Mouse (Mus musculus) kidney, postnatal 0 days (tissue): ENCODE results near the gene Ssxb10. TPM values are rescaled to one million over a fixed set of nuclear protein-coding genes. Genes with fewer than 3 reads are reported as not detected.
"Not testable (repeated sequence)": the region's sequence is repeated elsewhere in the genome, so short reads cannot be mapped to it uniquely, and the experiment has no call there.

Experiments
- ATAC-seq: fragments of 200-750 bp; cut with Nextera tagmentation; replicated peaks from 2 replicates; pipeline ENCODE4 v1.8.0; 2017; ENCODE audit warnings: low read depth, moderate number of reproducible peaks, moderate TSS enrichment, moderate library complexity; ENCODE audit not compliant: low FRiP score
- DNase-seq: peaks from one replicate; pipeline ENCODE4 v3.0.0-alpha.2; 2016; ENCODE audit warnings: low spot score
- H3K27ac ChIP-seq: fragments of 300-500 bp; sonication (generic); 2 replicates; pipeline ENCODE4 v1.5.1; 2014; ENCODE audit warnings: mild to moderate bottlenecking
- H3K27me3 ChIP-seq: fragments of 300-500 bp; sonication (generic); 2 replicates; pipeline ENCODE4 v1.6.1; 2014; ENCODE audit warnings: low read length, mixed read lengths; ENCODE audit not compliant: insufficient read depth
- H3K36me3 ChIP-seq: fragments of 300-500 bp; sonication (generic); 2 replicates; pipeline ENCODE4 v1.6.1; 2014; ENCODE audit warnings: low read length, mixed read lengths; ENCODE audit not compliant: insufficient read depth
- H3K4me1 ChIP-seq: fragments of 300-500 bp; sonication (generic); replicated peaks from 2 replicates; pipeline ENCODE4 v1.6.1; 2014; ENCODE audit warnings: antibody characterized with exemption, low read length, mixed read lengths; ENCODE audit not compliant: insufficient read depth
- H3K4me2 ChIP-seq: fragments of 300-500 bp; sonication (generic); 2 replicates; pipeline ENCODE4 v1.6.1; 2014; ENCODE audit warnings: mild to moderate bottlenecking, low read length, moderate library complexity, mixed read lengths
- H3K4me3 ChIP-seq: fragments of 300-500 bp; sonication (generic); replicated peaks from 2 replicates; pipeline ENCODE4 v1.5.1; 2014; ENCODE audit warnings: low read depth, low read length
- H3K9ac ChIP-seq: fragments of 300-500 bp; sonication (generic); 2 replicates; pipeline ENCODE4 v1.6.1; 2014; ENCODE audit warnings: low read depth, low read length
- H3K9me3 ChIP-seq: fragments of 300-500 bp; sonication (generic); replicated peaks from 2 replicates; pipeline ENCODE4 v1.6.1; 2016; ENCODE audit warnings: low read length, inconsistent platforms, mixed read lengths
- CTCF ChIP-seq: IDR thresholded peaks from 2 replicates; pipeline ENCODE4 v1.5.1; 2016; ENCODE audit warnings: antibody characterized with exemption, low read depth, mild to moderate bottlenecking, moderate library complexity
- WGBS: fragments of 180-500 bp; shearing (Covaris S2); extraction: QIAGEN DNeasy Blood & Tissue Kit; methylation state at CpG from one replicate; pipeline ENCODE4 v1.1.7; 2014; 5-methylcytosine and 5-hydroxymethylcytosine counted together
- polyA plus RNA-seq: library from polyadenylated mRNA; unstranded; fragments of >200 nt; fragmentation: Nextera tagmentation; extraction: Ambion mirVana; gene quantifications from 2 replicates; pipeline ENCODE4 v1.2.1, GENCODE M21; 2015

The Ssxb10 gene
- not detected in 2 replicates for polyA plus RNA-seq

- Histone ChIP-seq H3K36me3 (no peaks in the 10 kb centered on the region), H3K4me2 (no peak within 1 kb of the TSS), H3K9ac (no peak within 1 kb of the TSS), H3K4me1 (no peaks in the 10 kb centered on the region), H3K4me3 (no peak within 1 kb of the TSS), H3K27ac (no peak within 1 kb of the TSS), H3K9me3 (no peaks in the 10 kb centered on the region), H3K27me3 (no peaks in the 10 kb centered on the region)
- no peak for TF ChIP-seq CTCF
- DNase-seq (no peak), ATAC-seq (no peak)
- 55% methylated on average over 2 of the region's 2 CpGs for WGBS
These were observed at the start of gene Ssxb10 for GRCm38 (mm10) chrX:8327124-8327523. TSS of gene Ssxb10 (plus strand) at chrX:8327424.

GRCm38 (mm10) chrX:8288621-8289020, 38.6 kb upstream of the Ssxb10 start:
- H3K4me3 ChIP-seq, result no peak overlapping the region
- no peaks in the 10 kb centered on the region for H3K9me3 ChIP-seq
- DNase-seq (no peak), ATAC-seq (no peak)
- no peaks in the 10 kb centered on the region for H3K36me3 ChIP-seq
- no peaks in the 10 kb centered on the region for H3K27me3 ChIP-seq
- no peak overlapping the region for H3K9ac ChIP-seq
- TF ChIP-seq CTCF, result no peak
- H3K4me1 ChIP-seq, result no peaks in the 10 kb centered on the region
- H3K4me2 ChIP-seq, result no peak overlapping the region
- WGBS, result 79% methylated on average over 5 of the region's 5 CpGs
- H3K27ac ChIP-seq, result no peak overlapping the region

GRCm38 (mm10) chrX:8309302-8309701, 17.9 kb upstream of the Ssxb10 start:
- no peak overlapping the region for H3K4me3 ChIP-seq
- no peak for TF ChIP-seq CTCF
- no peak overlapping the region for H3K9ac ChIP-seq
- peak; percentile 55 for DNase-seq
- H3K27me3 ChIP-seq, result no peaks in the 10 kb centered on the region
- H3K4me2 ChIP-seq, result no peak overlapping the region
- 43% methylated on average over 1 of the region's 1 CpGs for WGBS
- H3K27ac ChIP-seq, result no peak overlapping the region
- no peaks in the 10 kb centered on the region for H3K36me3 ChIP-seq
- H3K9me3 ChIP-seq, result no peaks in the 10 kb centered on the region
- no peak for ATAC-seq
- no peaks in the 10 kb centered on the region for H3K4me1 ChIP-seq

GRCm38 (mm10) chrX:8314905-8315304, 12.3 kb upstream of the Ssxb10 start:
- DNase-seq, result peak; percentile 10
- WGBS, result 11% methylated on average over 7 of the region's 7 CpGs

GRCm38 (mm10) chrX:8366678-8367077, 39.5 kb downstream of the Ssxb10 start, which contains the start of gene Ssxb9:
TSS of gene Ssxb9 (plus strand) at chrX:8366978.
- H3K9me3 ChIP-seq, H3K4me1 ChIP-seq, H3K36me3 ChIP-seq, H3K4me3 ChIP-seq, H3K27ac ChIP-seq, H3K9ac ChIP-seq, ATAC-seq, H3K27me3 ChIP-seq, H3K4me2 ChIP-seq, DNase-seq: not testable (repeated sequence)
- 21% methylated on average over 1 of the region's 1 CpGs for WGBS

More at GRCm38 (mm10) chrX:8314905-8315304, 12.3 kb upstream of the Ssxb10 start:
- H3K27ac ChIP-seq, H3K4me3 ChIP-seq, H3K9ac ChIP-seq, H3K4me1 ChIP-seq, ATAC-seq, H3K4me2 ChIP-seq, H3K27me3 ChIP-seq, H3K36me3 ChIP-seq, H3K9me3 ChIP-seq: not testable (repeated sequence)
- TF ChIP-seq CTCF, result peak; percentile 43; the same call in 1 of the 2 replicates

Other genes with a start within 250 kb of the Ssxb10 start
- gene Was, start 236.9 kb upstream of the Ssxb10 start, polyA plus RNA-seq, result 0.16 and 0.28 TPM in 2 replicates
- gene Wdr13, start 194.5 kb upstream of the Ssxb10 start, polyA plus RNA-seq, result 17.9 and 19.5 TPM in 2 replicates
- 766 and 794 TPM in 2 replicates for gene Rbm3, start 181.5 kb upstream of the Ssxb10 start, polyA plus RNA-seq
- gene Tbc1d25, start 151.2 kb upstream of the Ssxb10 start, polyA plus RNA-seq, result 9.6 and 10.4 TPM in 2 replicates
- gene Ebp, start 133.9 kb upstream of the Ssxb10 start, polyA plus RNA-seq, result 50.9 and 54.2 TPM in 2 replicates
- gene Porcn, start 120.9 kb upstream of the Ssxb10 start, polyA plus RNA-seq, result 7.7 and 8.9 TPM in 2 replicates
- gene Ftsj1, start 75.0 kb upstream of the Ssxb10 start, polyA plus RNA-seq, result 27.7 and 29.2 TPM in 2 replicates
- 0.42 and 0.93 TPM in 2 replicates for gene Slc38a5, start 56.3 kb upstream of the Ssxb10 start, polyA plus RNA-seq
- not detected in 2 replicates for gene Ssxb9, start 39.6 kb downstream of the Ssxb10 start, polyA plus RNA-seq
- gene Ssxb1, start 85.9 kb downstream of the Ssxb10 start, polyA plus RNA-seq, result not detected in 2 replicates
- not detected in 2 replicates for gene Ssxb2, start 134.3 kb downstream of the Ssxb10 start, polyA plus RNA-seq
- gene Gm14459, start 197.5 kb downstream of the Ssxb10 start, polyA plus RNA-seq, result not detected in 2 replicates
- not detected in 2 replicates for gene Ssxb6, start 220.8 kb downstream of the Ssxb10 start, polyA plus RNA-seq